Mouse (Mus musculus): ENCODE results near the gene Ccr8. TPM values are rescaled to one million over a fixed set of nuclear protein-coding genes. Genes with fewer than 3 reads are reported as not detected.
A peak's percentile ranks its signal among the peaks of the same experiment; 100 is the strongest.

Gene Ccr8
- not detected for total RNA-seq (2022)

- no peak for DNase-seq
Measured at GRCm38 (mm10) chr9:120091696-120092238, at the start of gene Ccr8. Ccr8 (plus strand) TSS chr9:120092114.

- DNase-seq, result no peak
Measured at GRCm38 (mm10) chr9:120043115-120043514, 48.8 kb upstream of the Ccr8 start.

- no peak for DNase-seq
Measured at GRCm38 (mm10) chr9:120048495-120048894, 43.4 kb upstream of the Ccr8 start.

- peak; percentile 49 for DNase-seq
Measured at GRCm38 (mm10) chr9:120049407-120049806, 42.5 kb upstream of the Ccr8 start.

GRCm38 (mm10) chr9:120054545-120055277, 37.2 kb upstream of the Ccr8 start:
- no peak for DNase-seq

- DNase-seq, result no peak
Measured at GRCm38 (mm10) chr9:120056201-120056600, 35.7 kb upstream of the Ccr8 start.

GRCm38 (mm10) chr9:120058730-120059129, 33.2 kb upstream of the Ccr8 start:
- no peak for DNase-seq

GRCm38 (mm10) chr9:120064317-120064716, 27.6 kb upstream of the Ccr8 start:
- DNase-seq, result no peak

- DNase-seq, result no peak
Measured at GRCm38 (mm10) chr9:120067609-120068008, 24.3 kb upstream of the Ccr8 start.

- no peak for DNase-seq
Measured at GRCm38 (mm10) chr9:120068047-120068446, 23.9 kb upstream of the Ccr8 start.

- DNase-seq, result no peak
Measured at GRCm38 (mm10) chr9:120069779-120070178, 22.1 kb upstream of the Ccr8 start, which contains the start of gene Cx3cr1. Cx3cr1 (minus strand) TSS chr9:120069879.

- no peak for DNase-seq
Measured at GRCm38 (mm10) chr9:120071251-120071650, 20.7 kb upstream of the Ccr8 start.

- DNase-seq, result peak; percentile 61
Measured at GRCm38 (mm10) chr9:120073169-120073568, 18.7 kb upstream of the Ccr8 start.

- DNase-seq, result no peak
Measured at GRCm38 (mm10) chr9:120074516-120074915, 17.4 kb upstream of the Ccr8 start.

- no peak for DNase-seq
Measured at GRCm38 (mm10) chr9:120078241-120078640, 13.7 kb upstream of the Ccr8 start.

GRCm38 (mm10) chr9:120079901-120080300, 12.0 kb upstream of the Ccr8 start:
- DNase-seq, result no peak

GRCm38 (mm10) chr9:120080546-120081108, 11.3 kb upstream of the Ccr8 start:
- DNase-seq, result no peak

- DNase-seq, result no peak
Measured at GRCm38 (mm10) chr9:120081247-120081646, 10.7 kb upstream of the Ccr8 start.

- no peak for DNase-seq
Measured at GRCm38 (mm10) chr9:120081967-120082366, 9.9 kb upstream of the Ccr8 start.

GRCm38 (mm10) chr9:120082691-120083090, 9.2 kb upstream of the Ccr8 start:
- DNase-seq, result no peak

GRCm38 (mm10) chr9:120083158-120083894, 8.6 kb upstream of the Ccr8 start:
- no peak for DNase-seq

- no peak for DNase-seq
Measured at GRCm38 (mm10) chr9:120084406-120084805, 7.5 kb upstream of the Ccr8 start.

GRCm38 (mm10) chr9:120089125-120089524, 2.8 kb upstream of the Ccr8 start:
- no peak for DNase-seq

Measured in adrenal gland, adult 8-10 months (tissue).